Mouse (Mus musculus): ENCODE data around the gene Ubald1.

DNA sequence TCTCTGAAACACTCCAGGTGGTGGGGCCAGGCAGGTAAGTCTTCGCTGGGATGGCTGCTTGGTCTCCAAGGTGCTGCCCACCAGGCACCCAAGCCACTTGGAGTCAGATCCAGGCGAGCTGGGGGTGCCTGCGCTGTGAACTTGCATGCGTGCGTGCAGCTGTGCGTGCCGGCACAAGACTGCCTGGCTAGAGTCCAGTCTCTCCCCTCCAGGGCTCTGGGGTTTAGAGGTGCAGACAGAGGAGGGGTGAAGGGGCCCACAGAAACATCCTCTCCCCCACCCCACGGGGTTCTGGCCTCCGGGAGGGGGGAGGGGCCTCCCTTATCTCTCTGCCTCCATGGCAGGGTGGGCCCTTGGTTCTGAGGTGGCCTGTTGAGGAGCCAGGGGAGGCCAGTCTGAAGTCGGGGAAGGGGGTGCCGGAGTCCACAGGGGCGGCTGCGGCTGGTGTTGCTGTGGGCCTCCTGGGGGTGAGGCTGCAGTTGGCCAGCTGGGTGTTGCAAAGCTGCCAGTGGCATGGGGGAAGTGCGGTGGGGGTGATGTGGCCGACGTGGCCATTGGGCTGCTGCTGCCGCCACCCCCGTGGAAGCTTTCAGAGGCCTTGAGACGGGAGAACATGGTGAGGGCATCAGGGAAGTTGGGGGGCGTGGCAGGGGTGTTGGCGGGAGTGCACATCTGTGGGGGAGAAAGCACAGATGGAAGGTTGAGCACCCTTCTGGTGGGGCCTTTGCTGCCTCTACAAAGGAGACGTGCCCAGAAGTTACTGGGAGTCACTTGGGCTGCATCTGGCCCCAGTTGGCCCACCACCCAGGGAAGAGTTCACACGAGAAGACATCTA lies 4.7 kb downstream of the Ubald1 start:
- TF ChIP-seq GATA1 (IDR thresholded peaks at IDR 0.05; ENCODE audit: borderline replicate concordance, low read length) (no peak), FLI1 (IDR thresholded peaks at IDR 0.05; ENCODE audit: low read length) (no peak)
